Mouse (Mus musculus) ES-Bruce4 (cell line): ENCODE measurements around the gene Trim44.

Experiments
- CTCF ChIP-seq: IDR thresholded peaks from one replicate; pipeline ENCODE4 v1.8.1; 2011; ENCODE audit warnings: low read depth, low read length
- POLR2A ChIP-seq: IDR thresholded peaks from one replicate; pipeline ENCODE4 v1.8.1; 2011; ENCODE audit warnings: low read length; ENCODE audit not compliant: insufficient read depth

GRCm38 (mm10) chr2:102400605-102401351 is 6.8 kb downstream of the Trim44 start:
- TF ChIP-seq CTCF (no peak), POLR2A (no peak)
